Comparison of ENCODE assay signal across 23 mouse cellular contexts in the genomic region with DNA sequence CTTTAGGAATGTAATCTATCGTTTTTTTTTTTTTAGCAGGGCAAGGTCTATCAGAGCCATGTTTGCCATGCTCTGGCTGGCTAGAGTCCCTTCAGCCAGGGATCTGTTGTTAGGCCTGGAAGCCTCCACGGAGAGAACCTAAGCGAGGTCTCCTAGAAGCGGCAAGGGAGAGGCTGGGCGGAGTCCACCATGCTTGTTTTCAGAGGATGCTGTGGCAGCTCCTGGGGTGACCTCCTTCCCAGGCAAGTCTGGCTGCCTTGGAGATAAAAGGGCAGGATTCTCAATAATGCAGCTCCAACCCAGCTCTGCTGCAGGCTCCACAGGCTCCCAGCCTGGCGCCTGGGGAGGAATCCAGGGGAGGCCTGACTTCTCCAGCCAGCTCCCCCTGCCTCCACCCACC.
"Had no signal": no experiment of that assay in that cellular context is flagged by ENCODE, and none has a peak within 500 bp of the region (broad histone marks: within the 10 kb centered on the region; RNA-seq: fewer than 3 reads in every experiment).

No protein-coding gene starts in this region.

- H3K27me3 ChIP-seq: liver, embryonic 15.5 days; midbrain, embryonic 12.5 days; midbrain, embryonic 15.5 days; neural tube, embryonic 12.5 days; stomach, embryonic 15.5 days had no signal

- H3K4me1 ChIP-seq: liver, embryonic 12.5 days; liver, embryonic 15.5 days; lung, embryonic 15.5 days; megakaryocyte, embryonic 14.5 days; midbrain, embryonic 12.5 days; neural tube, embryonic 15.5 days; stomach, embryonic 15.5 days had no signal

- H3K36me3 ChIP-seq: kidney, embryonic 15.5 days; liver, embryonic 12.5 days; liver, embryonic 15.5 days; lung, embryonic 15.5 days; midbrain, embryonic 12.5 days; midbrain, embryonic 15.5 days; neural tube, embryonic 12.5 days; neural tube, embryonic 15.5 days; stomach, embryonic 15.5 days had no signal

- H3K4me3 ChIP-seq: kidney, embryonic 15.5 days; left cerebral cortex, adult 2 months; liver, embryonic 12.5 days; liver, embryonic 15.5 days; lung, embryonic 15.5 days; megakaryocyte, embryonic 14.5 days; midbrain, embryonic 12.5 days; midbrain, embryonic 15.5 days; neural tube, embryonic 12.5 days; neural tube, embryonic 15.5 days; stomach, embryonic 15.5 days had no signal

- H3K27ac ChIP-seq: kidney, embryonic 15.5 days; left cerebral cortex, adult 2 months; liver, embryonic 12.5 days; liver, embryonic 15.5 days; lung, embryonic 15.5 days; midbrain, embryonic 12.5 days; midbrain, embryonic 15.5 days; neural tube, embryonic 12.5 days; neural tube, embryonic 15.5 days; stomach, embryonic 15.5 days had no signal

- H3K9ac ChIP-seq: kidney, embryonic 15.5 days; liver, embryonic 12.5 days; liver, embryonic 15.5 days; lung, embryonic 15.5 days; midbrain, embryonic 12.5 days; midbrain, embryonic 15.5 days; neural tube, embryonic 12.5 days; neural tube, embryonic 15.5 days; stomach, embryonic 15.5 days had no signal

- DNase-seq: kidney, adult 11 months; kidney, adult 8-10 months; kidney, postnatal 10 days; kidney, postnatal 36 days; layer of hippocampus, postnatal 36 days; lung, adult 18-20 months; lung, postnatal 10 days; lung, postnatal 36 days; retina, postnatal 1 day; right cerebral cortex, postnatal 25 days; spleen, adult 18-20 months; thymus, postnatal 25 days had no signal
